Mouse (Mus musculus): Measurements from ENCODE around the gene Cyth1.

GRCm38 (mm10) chr11:118146446-118146845, 101.9 kb downstream of the Cyth1 start:
- TF ChIP-seq GATA1 (IDR thresholded peaks at IDR 0.05; ENCODE audit: low read depth, low read length) (no peak), TCF12 (IDR thresholded peaks at IDR 0.05; ENCODE audit: low read depth, low read length) (no peak), SMC3 (IDR thresholded peaks at IDR 0.05; ENCODE audit: low read depth, low read length) (no peak), POLR2A (IDR thresholded peaks at IDR 0.05; ENCODE audit: control insufficient read depth in 1 of 2, insufficient read depth in 1 of 2, low read depth in 1 of 2, low read length in 2 of 2, poor library complexity in 1 of 2) (no peak)

All from MEL (cell line).